Mouse (Mus musculus) kidney, embryonic 14.5 days (tissue): ENCODE data around the gene Lsm10. TPM values are rescaled to one million over a fixed set of nuclear protein-coding genes. Genes with fewer than 3 reads are reported as not detected.

Experiments
- ATAC-seq: fragments of 200-750 bp; cut with Nextera tagmentation; 2 replicates; pipeline ENCODE4 v1.8.0; 2017; ENCODE audit warnings: moderate number of reproducible peaks, mild to moderate bottlenecking, moderate TSS enrichment, moderate library complexity; ENCODE audit not compliant: low FRiP score, low TSS enrichment
- H3K27ac ChIP-seq: fragments of 300-500 bp; sonication (generic); 2 replicates; pipeline ENCODE4 v1.5.1; 2014; ENCODE audit warnings: low read depth, mild to moderate bottlenecking, low read length, moderate library complexity, mixed read lengths
- H3K27me3 ChIP-seq: fragments of 300-500 bp; sonication (generic); 2 replicates; pipeline ENCODE4 v1.6.1; 2014; ENCODE audit warnings: mild to moderate bottlenecking, low read length; ENCODE audit not compliant: control insufficient read depth, insufficient read depth
- H3K36me3 ChIP-seq: fragments of 300-500 bp; sonication (generic); 2 replicates; pipeline ENCODE4 v1.6.1; 2014; ENCODE audit warnings: low read length, mixed read lengths; ENCODE audit not compliant: control insufficient read depth, insufficient read depth
- H3K4me1 ChIP-seq: fragments of 300-500 bp; sonication (generic); 2 replicates; pipeline ENCODE4 v1.6.1; 2014; ENCODE audit warnings: low read length, mixed read lengths; ENCODE audit not compliant: control insufficient read depth, insufficient read depth
- H3K4me2 ChIP-seq: fragments of 300-500 bp; sonication (generic); replicated peaks from 2 replicates; pipeline ENCODE4 v1.6.1; 2014; ENCODE audit warnings: low read depth, mild to moderate bottlenecking, low read length
- H3K4me3 ChIP-seq: fragments of 300-500 bp; sonication (generic); 2 replicates; pipeline ENCODE4 v1.5.1; 2014; ENCODE audit warnings: mild to moderate bottlenecking, low read length
- H3K9ac ChIP-seq: fragments of 300-500 bp; sonication (generic); 2 replicates; pipeline ENCODE4 v1.6.1; 2014; ENCODE audit warnings: low read depth, mild to moderate bottlenecking, low read length, moderate library complexity
- H3K9me3 ChIP-seq: fragments of 300-500 bp; sonication (generic); 2 replicates; pipeline ENCODE4 v1.6.1; 2016; ENCODE audit warnings: low read length; ENCODE audit not compliant: control insufficient read depth
- WGBS: fragments of 180-500 bp; shearing (Covaris S2); extraction: QIAGEN DNeasy Blood & Tissue Kit; methylation state at CpG from one replicate; pipeline ENCODE4 v1.1.7; 2014; 5-methylcytosine and 5-hydroxymethylcytosine counted together
- polyA plus RNA-seq: library from polyadenylated mRNA; unstranded; fragments of >200 nt; fragmentation: Nextera tagmentation; extraction: Ambion mirVana; gene quantifications from 2 replicates; pipeline ENCODE4 v1.2.1, GENCODE M21; 2014

The Lsm10 gene
- polyA plus RNA-seq, 1 experiment from 2014 or later: 47.3 TPM

DNA sequence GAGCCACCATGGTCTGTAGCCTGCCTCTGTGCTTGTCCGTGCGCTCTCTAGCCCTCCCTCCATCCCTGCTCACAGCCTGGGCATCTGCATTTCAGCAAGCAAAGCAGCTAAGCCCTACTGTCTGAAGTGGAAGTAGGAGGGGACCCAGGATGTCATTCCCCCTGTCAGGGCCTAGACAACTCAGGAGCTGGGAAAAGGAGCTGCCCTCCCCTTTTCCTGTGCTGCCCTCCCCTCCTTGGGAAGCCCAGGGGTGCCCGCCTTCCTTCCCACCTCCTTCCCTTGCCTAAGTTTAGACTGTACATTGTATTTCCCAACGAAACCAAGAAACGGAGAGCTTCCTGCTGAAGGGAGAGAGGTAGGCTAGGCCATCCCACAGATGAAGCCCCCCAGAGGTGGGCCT lies 44.6 kb downstream of the Lsm10 start:
- Histone ChIP-seq H3K4me1 (peaks cover 12% of the 10 kb centered on the region), H3K4me2 (no peak overlapping the region), H3K36me3 (peaks cover 41% of the 10 kb centered on the region), H3K27ac (peak overlapping the region; percentile 48; the same call in 1 of the 2 replicates), H3K9ac (no peak overlapping the region), H3K4me3 (no peak overlapping the region), H3K9me3 (no peaks in the 10 kb centered on the region), H3K27me3 (no peaks in the 10 kb centered on the region)
- ATAC-seq: 0 out of 2 replicates have a peak, but pooled peaks have one; percentile 6
- 68% methylated on average over 5 of the region's 5 CpGs for WGBS

DNA sequence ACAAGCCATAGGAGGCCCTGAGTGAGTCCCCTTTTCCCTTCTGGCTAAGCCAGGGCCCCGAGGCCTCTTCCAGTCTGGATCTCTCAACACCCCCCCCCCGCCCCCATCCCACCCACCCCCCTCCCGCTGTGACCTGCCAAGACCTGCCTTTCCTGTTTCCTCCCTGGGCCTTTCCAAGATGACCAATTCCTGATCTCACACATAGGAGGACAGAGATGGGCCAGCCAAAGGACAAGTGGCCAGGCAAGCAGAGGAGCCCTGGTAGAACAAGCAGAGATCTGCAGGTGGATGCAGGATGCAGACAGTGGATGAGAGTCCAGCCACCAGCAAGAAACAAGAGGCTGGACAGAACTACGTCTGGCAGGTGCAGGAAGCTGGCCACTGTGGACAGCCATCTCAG lies 49.0 kb downstream of the Lsm10 start:
- no peak overlapping the region for H3K4me3 ChIP-seq
- 39% methylated on average over 3 of the region's 4 CpGs for WGBS
- no peaks in the 10 kb centered on the region for H3K27me3 ChIP-seq
- peaks cover 41% of the 10 kb centered on the region for H3K4me1 ChIP-seq
- no peak overlapping the region for H3K27ac ChIP-seq
- H3K36me3 ChIP-seq: peaks cover 4% of the 10 kb centered on the region; the same call in 1 of the 2 replicates
- H3K9ac ChIP-seq: no peak overlapping the region
- ATAC-seq: no peak
- no peaks in the 10 kb centered on the region for H3K9me3 ChIP-seq
- no peak overlapping the region for H3K4me2 ChIP-seq

- no peaks in the 10 kb centered on the region for H3K9me3 ChIP-seq
- no peak for ATAC-seq
- peak overlapping the region; percentile 70 for H3K4me3 ChIP-seq
- peaks cover 10% of the 10 kb centered on the region for H3K36me3 ChIP-seq
- WGBS: 17% methylated on average over 9 of the region's 9 CpGs
- H3K4me2 ChIP-seq: peak overlapping the region; percentile 78
- H3K9ac ChIP-seq: peak overlapping the region; percentile 88; the same call in 1 of the 2 replicates
- H3K27ac ChIP-seq: peak overlapping the region; percentile 98
- H3K4me1 ChIP-seq: peaks cover 51% of the 10 kb centered on the region
- no peaks in the 10 kb centered on the region for H3K27me3 ChIP-seq
These were observed 50.6 kb downstream of the Lsm10 start for GRCm38 (mm10) chr4:126146974-126147532.

DNA sequence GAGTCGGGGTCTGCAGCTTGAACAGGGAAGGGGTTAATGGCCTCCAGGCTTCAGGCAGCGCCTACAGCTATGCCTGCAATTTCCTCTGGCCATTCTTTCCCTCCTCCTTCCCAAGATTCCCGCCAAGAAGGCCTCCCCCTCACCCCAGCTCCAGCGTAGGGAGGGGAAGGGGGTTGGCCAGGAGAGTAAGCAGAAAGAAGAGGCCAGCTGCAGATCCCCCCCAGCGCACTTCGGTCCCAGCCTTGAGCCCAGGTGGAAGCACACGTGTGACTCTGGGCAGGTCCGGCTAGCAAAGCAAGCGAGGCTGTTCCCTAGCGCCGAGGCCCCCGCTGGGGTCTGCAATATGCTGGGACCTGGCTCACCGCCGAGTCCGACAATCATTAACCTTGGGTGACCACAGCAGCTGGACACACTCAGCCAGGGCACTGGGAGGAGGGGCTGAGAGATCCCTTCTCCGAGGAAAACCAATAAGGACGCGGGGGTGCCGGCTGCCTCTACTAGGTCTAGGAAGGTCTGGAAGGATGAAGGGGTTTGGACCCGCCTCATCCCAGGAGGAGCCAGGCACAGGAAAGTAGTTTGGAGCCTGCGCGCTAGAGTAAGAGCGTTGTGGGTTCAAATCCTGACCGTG lies 51.2 kb downstream of the Lsm10 start, which contains the start of gene Eva1b:
TSS of gene Eva1b (plus strand) at position 212 of the 628 bp plus-strand sequence.
- peak; percentile 87 for ATAC-seq
- Histone ChIP-seq H3K9me3 (no peaks in the 10 kb centered on the region), H3K4me1 (peaks cover 51% of the 10 kb centered on the region), H3K4me3 (peak within 1 kb of the TSS; percentile 70), H3K27ac (peak within 1 kb of the TSS; percentile 98), H3K36me3 (peaks cover 11% of the 10 kb centered on the region), H3K4me2 (peak within 1 kb of the TSS; percentile 78), H3K9ac (peak within 1 kb of the TSS; percentile 88), H3K27me3 (no peaks in the 10 kb centered on the region)
- 2% methylated on average over 23 of the region's 24 CpGs for whole genome bisulfite sequencing

Other genes starting within 250 kb of the Lsm10 start
- gene Csf3r, start 72.1 kb upstream of the Lsm10 start, polyA plus RNA-seq: 0.61 and 1.2 TPM in 2 replicates
- gene Mrps15, start 49.7 kb upstream of the Lsm10 start, polyA plus RNA-seq: 154 and 177 TPM in 2 replicates
- 17.7 and 19.6 TPM in 2 replicates for gene Oscp1, start 38.1 kb upstream of the Lsm10 start, polyA plus RNA-seq
- gene Stk40, start 7.3 kb downstream of the Lsm10 start, polyA plus RNA-seq: 19.1 and 24.9 TPM in 2 replicates
- gene Eva1b, start 51.1 kb downstream of the Lsm10 start, polyA plus RNA-seq: 96.1 and 124 TPM in 2 replicates
- 7.3 and 8.7 TPM in 2 replicates for gene Sh3d21, start 66.9 kb downstream of the Lsm10 start, polyA plus RNA-seq
- gene Thrap3, start 106.1 kb downstream of the Lsm10 start, polyA plus RNA-seq: 141 and 281 TPM in 2 replicates
- 35.6 and 43.3 TPM in 2 replicates for gene Map7d1, start 159.7 kb downstream of the Lsm10 start, polyA plus RNA-seq
- 19.7 and 68.6 TPM in 2 replicates for gene Trappc3, start 165.7 kb downstream of the Lsm10 start, polyA plus RNA-seq
- 5.5 and 6.8 TPM in 2 replicates for gene Col8a2, start 190.2 kb downstream of the Lsm10 start, polyA plus RNA-seq
- 53.0 and 57.6 TPM in 2 replicates for gene Adprhl2, start 225.1 kb downstream of the Lsm10 start, polyA plus RNA-seq
- 2.2 and 5.1 TPM in 2 replicates for gene Tekt2, start 229.1 kb downstream of the Lsm10 start, polyA plus RNA-seq